Mouse (Mus musculus) lung, adult 2 months (tissue): Measurements from ENCODE around the gene Ift20. TPM values are rescaled to one million over a fixed set of nuclear protein-coding genes. Genes with fewer than 3 reads are reported as not detected.
"Not testable (repeated sequence)": the region's sequence is repeated elsewhere in the genome, so short reads cannot be mapped to it uniquely, and the experiment has no call there.

ENCODE experiments used
- DNase-seq: peaks from one replicate; pipeline ENCODE4 v3.0.0; 2022
- H3K4me1 ChIP-seq: fragments of 200-500 bp; 2 replicates; pipeline ENCODE4 v1.6.1; 2011; ENCODE audit warnings: low read length; ENCODE audit not compliant: control insufficient read depth, insufficient read depth
- H3K4me3 ChIP-seq: fragments of 200-500 bp; replicated peaks from 2 replicates; pipeline ENCODE3; 2011; ENCODE audit warnings: low read depth, mild to moderate bottlenecking, control low read depth, low read length; ENCODE audit errors: extremely low read depth
- CTCF ChIP-seq: fragments of 200-500 bp; IDR thresholded peaks from 2 replicates; pipeline ENCODE4 v1.5.1; 2011; ENCODE audit warnings: mild to moderate bottlenecking, low read length, control low read depth; ENCODE audit not compliant: insufficient read depth
- POLR2A ChIP-seq: fragments of 200-500 bp; IDR thresholded peaks from 2 replicates; pipeline ENCODE4 v1.6.1; 2011; ENCODE audit warnings: low read depth, mild to moderate bottlenecking, control low read depth, low read length, borderline replicate concordance; ENCODE audit errors: extremely low read depth
- WGBS: fragments of 180-500 bp; shearing (Covaris S2); methylation state at CpG from one replicate; pipeline ENCODE4 v1.1.7; 2018; 5-methylcytosine and 5-hydroxymethylcytosine counted together
- polyA plus RNA-seq: library from polyadenylated mRNA; depleted of rRNA; stranded (reverse); fragments of >200 nt; gene quantifications from 2 replicates; pipeline ENCODE4 v1.2.3, GENCODE M21; 2012; rRNA removed

Gene Ift20
- polyA plus RNA-seq, 1 experiment = 75.1 TPM

DNA sequence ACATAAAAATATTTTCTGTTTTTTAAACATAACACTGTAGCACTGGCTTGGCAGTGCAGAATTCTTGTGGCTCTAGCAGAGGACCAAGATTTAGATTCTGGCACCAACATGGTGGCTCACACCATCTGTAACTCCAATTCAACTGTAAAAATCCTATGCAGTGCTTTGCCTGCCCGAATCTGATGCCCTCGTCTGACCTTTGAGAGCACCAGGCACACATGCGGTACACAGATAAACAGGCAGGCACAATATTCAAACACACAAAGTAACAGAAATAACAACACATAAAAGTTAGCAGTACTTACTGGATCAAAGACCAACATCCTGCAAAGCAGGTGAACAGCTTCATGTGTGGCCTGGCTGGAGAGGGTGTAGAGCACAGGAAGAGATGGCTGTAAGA is 38.4 kb downstream of the Ift20 start:
- no peak for DNase-seq
- no peak for TF ChIP-seq POLR2A
- no peak for TF ChIP-seq CTCF
- WGBS = 82% methylated on average over 3 of the region's 3 CpGs
- Histone ChIP-seq H3K4me1 (peaks cover 4% of the 10 kb centered on the region), H3K4me3 (no peak overlapping the region)

GRCm38 (mm10) chr11:78574975-78575374 is 38.8 kb downstream of the Ift20 start:
- TF ChIP-seq POLR2A (no peak), CTCF (no peak)

GRCm38 (mm10) chr11:78582848-78583247 is 46.7 kb downstream of the Ift20 start:
- WGBS = 80% methylated on average over 6 of the region's 6 CpGs
- Histone ChIP-seq H3K4me3 (no peak overlapping the region), H3K4me1 (no peaks in the 10 kb centered on the region)
- DNase-seq = no peak
- TF ChIP-seq CTCF = no peak
- no peak for TF ChIP-seq POLR2A

More at GRCm38 (mm10) chr11:78574975-78575374, 38.8 kb downstream of the Ift20 start:
- Histone ChIP-seq H3K4me1 (no peaks in the 10 kb centered on the region; the same call in 1 of the 2 replicates), H3K4me3 (no peak overlapping the region)
- no peak for DNase-seq
- 45% methylated on average over 2 of the region's 2 CpGs for WGBS

GRCm38 (mm10) chr11:78586099-78586498 is 49.9 kb downstream of the Ift20 start:
- Histone ChIP-seq H3K4me3 (no peak overlapping the region), H3K4me1 (no peaks in the 10 kb centered on the region)
- no peak for DNase-seq
- TF ChIP-seq CTCF (no peak), POLR2A (no peak)

DNA sequence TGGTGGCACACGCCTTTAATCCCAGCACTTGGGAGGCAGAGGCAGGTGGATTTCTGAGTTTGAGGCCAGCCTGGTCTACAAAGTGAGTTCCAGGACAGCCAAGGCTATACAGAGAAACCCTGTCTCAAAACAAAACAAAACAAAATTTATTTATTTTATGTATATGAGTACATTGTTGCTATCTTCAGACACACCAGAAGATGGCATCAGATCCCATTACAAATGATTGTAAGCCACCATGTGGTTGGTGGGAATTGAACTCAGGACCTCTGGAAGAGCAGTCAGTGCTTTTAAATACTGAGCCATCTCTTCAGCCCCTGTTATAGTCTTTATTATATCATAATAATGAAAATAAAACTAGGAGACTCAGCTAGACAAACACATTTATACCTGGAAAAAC is 51.5 kb downstream of the Ift20 start:
- WGBS = 94% methylated on average over 1 of the region's 1 CpGs
- not testable (repeated sequence) for H3K4me1 ChIP-seq, H3K4me3 ChIP-seq, DNase-seq

Other genes starting within 250 kb of the Ift20 start
- gene BC030499, start 245.5 kb upstream of the Ift20 start, polyA plus RNA-seq = 0.22 and 0.27 TPM in 2 replicates
- gene Spag5, start 234.8 kb upstream of the Ift20 start, polyA plus RNA-seq = 1.4 and 1.6 TPM in 2 replicates
- 8.4 and 10.4 TPM in 2 replicates for gene Aldoc, start 213.4 kb upstream of the Ift20 start, polyA plus RNA-seq
- gene Pigs, start 207.9 kb upstream of the Ift20 start, polyA plus RNA-seq = 68.4 and 69.0 TPM in 2 replicates
- 55.4 and 64.1 TPM in 2 replicates for gene Unc119, start 192.9 kb upstream of the Ift20 start, polyA plus RNA-seq
- 0.62 TPM in 1 of 2 replicates, not detected in the other for gene Foxn1, start 149.8 kb upstream of the Ift20 start, polyA plus RNA-seq
- 1.5 and 1.9 TPM in 2 replicates for gene Slc13a2, start 114.1 kb upstream of the Ift20 start, polyA plus RNA-seq
- 14.0 and 19.4 TPM in 2 replicates for gene Slc46a1, start 70.7 kb upstream of the Ift20 start, polyA plus RNA-seq
- 0.52 and 0.65 TPM in 2 replicates for gene Sarm1, start 38.6 kb upstream of the Ift20 start, polyA plus RNA-seq
- gene Vtn, start 37.3 kb upstream of the Ift20 start, polyA plus RNA-seq = 25.0 and 30.8 TPM in 2 replicates
- 0.11 TPM in 1 of 2 replicates, not detected in the other for gene Sebox, start 32.9 kb upstream of the Ift20 start, polyA plus RNA-seq
- 9.5 and 12.5 TPM in 2 replicates for gene Tmem199, start 24.2 kb upstream of the Ift20 start, polyA plus RNA-seq
- gene Poldip2, start 24.2 kb upstream of the Ift20 start, polyA plus RNA-seq = 39.6 and 50.4 TPM in 2 replicates
- 71.3 and 81.7 TPM in 2 replicates for gene Tnfaip1, start within 50 bp of the Ift20 start, polyA plus RNA-seq
- 23.5 and 27.6 TPM in 2 replicates for gene Tmem97, start 14.4 kb downstream of the Ift20 start, polyA plus RNA-seq
- 24.3 and 26.4 TPM in 2 replicates for gene Nlk, start 161.0 kb downstream of the Ift20 start, polyA plus RNA-seq
- gene Ccnq, start 215.4 kb downstream of the Ift20 start, polyA plus RNA-seq = 36.7 and 48.2 TPM in 2 replicates